Mouse (Mus musculus): Measurements from ENCODE around the gene Etfbkmt. TPM values are rescaled to one million over a fixed set of nuclear protein-coding genes. Genes with fewer than 3 reads are reported as not detected.
"Not testable (repeated sequence)": the region's sequence is repeated elsewhere in the genome, so short reads cannot be mapped to it uniquely, and the experiment has no call there.

Etfbkmt gene
- total RNA-seq, 4 experiments from 2014 or later: 20.6 to 32.3 (median 22.0) TPM

DNA sequence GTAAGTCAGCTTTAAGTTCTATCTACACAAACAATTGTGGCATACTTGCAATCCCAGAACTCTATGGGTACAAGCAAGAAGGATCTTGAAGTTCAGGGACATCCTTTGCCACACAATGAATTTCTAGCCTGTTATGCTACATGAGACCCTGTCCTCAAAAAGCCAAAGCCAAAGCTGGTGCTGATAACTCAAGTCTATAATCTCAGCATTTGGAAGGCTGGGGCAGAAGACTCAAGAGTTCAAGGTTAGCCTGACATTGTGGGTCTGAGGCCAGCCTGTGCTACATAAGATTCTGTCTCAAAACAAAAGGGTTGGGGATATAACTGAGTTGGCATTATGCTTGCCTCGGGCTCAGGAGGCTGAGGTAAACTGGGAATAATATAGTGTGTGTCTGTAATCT is 47.7 kb downstream of the Etfbkmt start:
- no peak for DNase-seq

DNA sequence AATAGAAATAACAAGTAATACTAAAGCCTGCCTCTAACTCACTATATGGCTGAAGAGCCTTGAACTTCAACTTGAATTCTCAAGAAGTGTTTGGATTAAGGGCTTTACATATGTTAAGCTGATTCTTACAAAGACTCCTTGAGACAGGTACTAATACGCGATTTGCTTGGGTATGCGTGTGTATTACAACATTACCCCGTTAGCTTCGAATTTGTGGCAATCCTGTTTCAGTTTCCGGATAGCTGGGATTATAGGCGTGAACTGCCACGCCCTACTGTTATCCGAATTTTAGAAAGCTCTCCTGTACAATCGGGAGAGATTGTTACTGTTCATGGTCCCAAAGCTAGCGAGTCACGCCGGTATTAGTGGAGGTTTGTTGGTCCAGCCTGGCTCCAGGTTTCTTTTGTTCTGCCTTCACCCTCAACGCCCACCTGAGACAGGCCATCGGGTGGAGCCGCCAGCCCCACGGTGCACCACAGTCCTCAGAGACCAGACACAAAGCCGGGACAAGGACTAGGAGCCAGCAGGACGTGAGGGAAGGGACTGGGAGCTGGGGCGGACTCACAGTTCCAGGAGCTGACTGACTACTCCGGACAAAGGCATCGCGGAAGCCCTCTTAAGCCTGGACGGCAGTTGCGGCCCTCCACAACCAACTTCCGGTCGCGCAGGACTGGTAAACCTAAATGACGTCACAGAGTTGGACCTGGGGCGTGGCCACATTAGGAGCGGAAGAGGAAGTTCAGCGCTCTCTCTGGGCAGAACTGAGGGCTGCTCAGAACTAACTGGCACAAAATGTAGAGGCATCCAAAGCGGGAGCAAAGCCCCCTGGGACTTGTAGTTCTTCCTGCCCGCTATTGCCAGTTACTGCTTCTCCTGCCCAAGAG is 48.6 kb downstream of the Etfbkmt start, which contains the start of gene Amn1:
Gene Amn1, minus strand, starts transcription at position 672 of the 884 bp plus-strand sequence.
- peak; percentile 97 for DNase-seq

DNA sequence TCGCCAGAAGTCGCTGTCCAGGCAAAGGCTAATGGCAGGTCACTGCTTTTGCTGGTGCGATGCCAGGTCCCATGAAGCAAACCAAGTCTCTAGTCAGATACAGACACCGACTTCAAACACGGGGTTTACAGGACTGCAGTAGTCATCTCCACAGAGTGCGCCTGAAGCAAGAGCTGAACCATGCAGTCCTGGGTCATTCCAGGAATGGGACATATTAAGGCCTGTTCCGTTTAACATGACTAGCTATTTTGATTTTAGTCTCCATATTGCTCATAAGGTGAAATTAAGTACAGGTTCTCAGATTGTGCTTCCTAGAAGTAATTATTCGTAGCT is 49.2 kb downstream of the Etfbkmt start:
- no peak for DNase-seq

DNA sequence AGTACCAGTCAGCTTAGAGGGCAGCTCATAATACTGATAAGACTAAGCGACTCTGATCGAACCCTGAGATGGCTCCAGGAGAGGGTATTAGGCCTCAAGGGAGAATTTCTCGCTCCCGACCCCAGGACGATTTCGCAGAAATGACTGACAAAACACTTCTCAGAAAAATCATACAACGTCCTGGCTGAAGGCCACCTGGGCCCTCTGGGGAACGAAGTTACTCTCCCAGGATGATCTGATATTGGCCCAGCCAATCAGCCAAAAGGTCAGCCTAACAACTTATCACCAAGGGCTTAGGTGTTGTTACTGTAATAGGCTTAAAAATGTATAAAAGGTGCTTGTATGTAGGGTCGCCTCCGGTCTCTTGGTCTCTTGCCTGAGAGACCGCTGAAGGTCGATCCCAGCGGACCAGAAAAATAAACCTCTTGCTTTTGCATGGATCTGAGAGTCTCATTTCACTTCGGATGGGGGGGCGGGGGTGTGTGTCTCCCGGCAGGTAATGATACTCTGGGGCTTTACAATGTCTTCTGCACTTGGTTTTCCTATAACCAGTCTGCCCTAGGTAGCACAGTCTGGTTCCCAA is 49.8 kb downstream of the Etfbkmt start:
- no peak for DNase-seq

DNA sequence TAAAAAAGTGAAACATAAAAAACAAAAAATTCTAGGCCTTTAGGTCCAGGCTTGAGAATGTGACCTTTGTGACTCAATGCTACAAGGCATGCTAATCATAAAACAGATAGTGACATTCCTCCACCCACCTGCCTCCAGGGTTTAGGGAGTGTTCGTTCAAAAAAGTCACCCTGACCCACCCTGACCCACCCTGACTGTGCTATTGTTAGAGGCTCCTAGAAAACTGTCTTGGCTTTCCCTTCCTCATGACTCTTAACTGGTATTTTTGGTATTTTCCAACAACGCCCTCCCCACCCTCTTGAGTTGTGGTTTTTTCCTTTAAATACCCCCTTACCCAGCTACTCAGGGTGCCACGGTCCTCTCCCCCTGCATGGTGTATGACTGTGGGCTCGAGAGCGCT is 52.3 kb downstream of the Etfbkmt start:
- DNase-seq: not testable (repeated sequence)

DNA sequence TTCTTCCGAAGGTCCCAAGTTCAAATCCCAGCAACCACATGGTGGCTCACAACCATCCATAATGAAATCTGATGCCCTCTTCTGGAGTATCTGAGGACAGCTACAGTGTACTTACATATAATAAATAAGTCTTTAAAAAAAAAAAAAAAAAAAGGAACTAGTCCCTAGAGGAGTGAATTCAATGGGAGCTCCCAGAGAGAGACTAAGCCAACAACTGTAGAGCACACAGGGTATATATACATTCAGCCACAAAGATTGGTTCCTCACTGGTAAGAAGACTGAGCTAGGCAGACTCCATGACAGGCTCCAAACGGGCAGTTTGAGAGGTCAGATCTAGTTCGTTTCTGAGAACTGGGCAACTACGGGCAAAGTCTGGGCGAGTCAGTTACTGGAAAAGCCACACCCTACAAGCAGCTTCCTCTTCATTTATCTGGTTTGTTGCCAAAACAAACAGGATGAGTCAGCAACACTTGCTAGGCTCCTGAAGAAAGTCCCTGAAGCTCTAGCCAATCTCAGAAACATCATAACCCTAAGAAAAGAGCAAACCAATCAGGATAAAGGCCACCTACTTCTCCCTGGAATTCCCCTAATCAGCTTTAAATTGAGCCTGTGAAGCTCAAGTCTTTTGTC is 53.7 kb downstream of the Etfbkmt start:
- DNase-seq: peak; percentile 32

DNA sequence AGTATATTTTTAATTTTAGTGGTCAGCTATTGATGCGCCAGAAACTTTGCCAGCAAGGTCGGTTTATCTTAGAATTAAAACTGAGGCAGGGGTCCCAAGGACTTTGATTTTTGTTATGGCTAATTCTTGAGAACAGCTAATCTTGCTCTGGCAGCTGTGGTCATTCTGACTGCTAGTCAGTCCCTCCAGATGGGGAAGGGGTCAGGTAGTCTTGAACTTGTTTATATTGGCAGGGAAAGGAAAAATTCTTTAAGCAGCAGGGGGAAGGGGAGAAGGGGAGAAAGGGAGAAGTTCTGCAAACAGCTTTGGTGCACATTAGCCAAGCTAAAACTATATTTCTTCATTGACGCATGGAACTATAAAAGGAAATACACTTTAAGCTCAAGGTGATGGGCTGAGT is 57.5 kb downstream of the Etfbkmt start:
- no peak for DNase-seq

DNA sequence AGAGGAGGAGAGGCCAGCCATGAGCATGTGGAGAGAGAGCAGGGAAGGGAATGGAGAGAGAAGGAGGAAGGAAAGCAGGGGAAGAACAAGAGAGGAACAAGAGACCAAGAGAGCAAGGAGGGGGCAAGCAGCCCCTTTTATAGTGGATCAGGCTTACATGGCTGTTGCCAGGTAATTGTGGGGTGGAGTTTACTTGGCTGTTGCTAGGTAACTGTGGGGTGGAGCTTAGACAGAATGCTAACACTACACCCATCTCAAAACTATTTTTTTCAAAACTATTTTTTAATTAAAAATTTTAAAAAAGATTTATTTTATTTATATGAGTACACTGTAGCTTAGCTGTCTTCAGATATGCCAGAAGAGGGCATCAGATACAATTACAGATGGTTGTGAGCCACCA is 58.9 kb downstream of the Etfbkmt start:
- no peak for DNase-seq

Other genes starting within 250 kb of the Etfbkmt start
- gene Caprin2, start 243.6 kb upstream of the Etfbkmt start, total RNA-seq (2022): 10 to 100 TPM; 14.3 to 23.6 (median 16.8) TPM
- 10 to 100 TPM; 15.5 to 50.0 (median 31.4) TPM for gene Sinhcaf, start 193.4 kb upstream of the Etfbkmt start, total RNA-seq (2022)
- 10 to 100 TPM; 16.5 to 25.7 (median 20.6) TPM for gene Dennd5b, start 38.2 kb upstream of the Etfbkmt start, total RNA-seq (2022)
- gene Gm10203, start 9.7 kb upstream of the Etfbkmt start, total RNA-seq (2022): not detected
- 10 to 100 TPM; 26.3 to 38.3 (median 29.6) TPM for gene Amn1, start 48.9 kb downstream of the Etfbkmt start, total RNA-seq (2022)
- gene Resf1, start 169.6 kb downstream of the Etfbkmt start, total RNA-seq (2022): 10 to 100 TPM; 29.2 to 48.3 (median 43.2) TPM

Measured in adrenal gland, adult 8-10 months (tissue).